Mouse (Mus musculus): Measurements from ENCODE around the gene Vamp2.

Vamp2 gene

GRCm38 (mm10) chr11:69134622-69134968 is 46.3 kb downstream of the Vamp2 start:
- ChIA-PET CTCF (interaction anchor here in 1 of 4 experiments (1.0 to 2.0 kb wide), 12 partner anchors 10 to 192 kb away, joined by 3 to 7 read pairs (median 4); partner anchors contain the start of genes 9130213A22Rik, Aloxe3, Borcs6 and Kcnab3), POLR2A (interaction anchor here in 3 of 4 experiments (0.9 to 2.9 kb wide), 23 partner anchors 8 to 451 kb away, joined by 3 to 25 read pairs (median 4); partner anchors contain the start of genes Aloxe3 (in 1 of the 3), Cntrob (in 1 of the 3), Per1 (in 1 of the 3) and Tmem107 (in 1 of the 3))

GRCm38 (mm10) chr11:69135361-69135760 is 47.1 kb downstream of the Vamp2 start:
- CTCF ChIA-PET = no interaction called here
- POLR2A ChIA-PET = interaction anchor here in 3 of 4 experiments (0.7 to 2.9 kb wide), 11 partner anchors 7 to 450 kb away, joined by 3 to 21 read pairs (median 5); partner anchors contain the start of gene Aloxe3 (in 1 of the 3)

Measured in embryonic stem cell, embryonic (primary cell).